Mouse (Mus musculus): ENCODE data around the gene Apip. TPM values are rescaled to one million over a fixed set of nuclear protein-coding genes. Genes with fewer than 3 reads are reported as not detected.

The Apip gene
- total and polyA plus RNA-seq, 2 experiments from 2014 or later = 19.8 to 40.6 TPM

GRCm38 (mm10) chr2:103119197-103119854 lies 45.9 kb downstream of the Apip start:
- no peaks in the 10 kb centered on the region for H3K4me1 ChIP-seq (ENCODE audit: insufficient read depth, low read length)
- no peaks in the 10 kb centered on the region for H3K36me3 ChIP-seq (ENCODE audit: insufficient read depth, low read length)
- no peaks in the 10 kb centered on the region for H3K9me3 ChIP-seq (ENCODE audit: low read length)
- H3K4me3 ChIP-seq (ENCODE audit: low read length) = no peak overlapping the region
- no peak overlapping the region for H3K4me2 ChIP-seq (ENCODE audit: low read depth, low read length)
- WGBS = 65% methylated on average over 7 of the region's 7 CpGs
- no peaks in the 10 kb centered on the region for H3K27me3 ChIP-seq (ENCODE audit: insufficient read depth, low read length)
- no peak overlapping the region for H3K27ac ChIP-seq
- no peak for ATAC-seq
- no peak overlapping the region for H3K9ac ChIP-seq (replicated peaks; ENCODE audit: low read length)
- DNase-seq (ENCODE audit: low spot score) = no peak
- no peak for TF ChIP-seq CTCF (IDR thresholded peaks at IDR 0.05; ENCODE audit: low read depth)

GRCm38 (mm10) chr2:103129676-103130075 lies 56.2 kb downstream of the Apip start:
- ATAC-seq = no peak
- Histone ChIP-seq H3K36me3 (ENCODE audit: insufficient read depth, low read length) (no peaks in the 10 kb centered on the region), H3K9me3 (ENCODE audit: low read length) (no peaks in the 10 kb centered on the region), H3K9ac (replicated peaks; ENCODE audit: low read length) (no peak overlapping the region), H3K27me3 (ENCODE audit: insufficient read depth, low read length) (no peaks in the 10 kb centered on the region), H3K4me1 (ENCODE audit: insufficient read depth, low read length) (no peaks in the 10 kb centered on the region), H3K4me3 (ENCODE audit: low read length) (no peak overlapping the region), H3K27ac (no peak overlapping the region), H3K4me2 (ENCODE audit: low read depth, low read length) (no peak overlapping the region)
- DNase-seq (ENCODE audit: low spot score) = no peak
- TF ChIP-seq CTCF (IDR thresholded peaks at IDR 0.05; ENCODE audit: low read depth) = no peak
- WGBS = 94% methylated on average over 2 of the region's 2 CpGs

GRCm38 (mm10) chr2:103131145-103131544 lies 57.7 kb downstream of the Apip start:
- Histone ChIP-seq H3K9ac (replicated peaks; ENCODE audit: low read length) (no peak overlapping the region), H3K27me3 (ENCODE audit: insufficient read depth, low read length) (no peaks in the 10 kb centered on the region), H3K9me3 (ENCODE audit: low read length) (no peaks in the 10 kb centered on the region), H3K4me1 (ENCODE audit: insufficient read depth, low read length) (no peaks in the 10 kb centered on the region), H3K27ac (no peak overlapping the region), H3K4me2 (ENCODE audit: low read depth, low read length) (no peak overlapping the region), H3K36me3 (ENCODE audit: insufficient read depth, low read length) (no peaks in the 10 kb centered on the region), H3K4me3 (ENCODE audit: low read length) (no peak overlapping the region)
- TF ChIP-seq CTCF (IDR thresholded peaks at IDR 0.05; ENCODE audit: low read depth) = peak; percentile 55
- ATAC-seq (no peak), DNase-seq (ENCODE audit: low spot score) (peak; percentile 56)
- 31% methylated on average over 4 of the region's 4 CpGs for WGBS

- H3K4me3 ChIP-seq (ENCODE audit: low read length) = no peak overlapping the region
- no peaks in the 10 kb centered on the region for H3K9me3 ChIP-seq (ENCODE audit: low read length)
- no peak overlapping the region for H3K9ac ChIP-seq (replicated peaks; ENCODE audit: low read length)
- peak; percentile 69 for DNase-seq (ENCODE audit: low spot score)
- 64% methylated on average over 8 of the region's 8 CpGs for WGBS
- H3K4me1 ChIP-seq (ENCODE audit: insufficient read depth, low read length) = no peaks in the 10 kb centered on the region
- ATAC-seq = peak; percentile 45; the same call in 1 of the 2 replicates
- no peaks in the 10 kb centered on the region for H3K36me3 ChIP-seq (ENCODE audit: insufficient read depth, low read length)
- no peak overlapping the region for H3K4me2 ChIP-seq (ENCODE audit: low read depth, low read length)
- H3K27ac ChIP-seq = no peak overlapping the region
- no peaks in the 10 kb centered on the region for H3K27me3 ChIP-seq (ENCODE audit: insufficient read depth, low read length)
- peak; percentile 14; the same call in 1 of the 2 replicates for TF ChIP-seq CTCF (IDR thresholded peaks at IDR 0.05; ENCODE audit: low read depth)
Measured at GRCm38 (mm10) chr2:103138529-103139265, 65.2 kb downstream of the Apip start.

Other genes with a start within 250 kb of the Apip start
- gene Cd44, start 172.0 kb upstream of the Apip start, total RNA-seq (2014; rRNA removed) = 7.0 and 10.4 TPM in 2 replicates
- gene Cd44, start 172.0 kb upstream of the Apip start, polyA plus RNA-seq (2015; fragmentation: Nextera tagmentation; extraction: Ambion mirVana) = 5.2 and 6.0 TPM in 2 replicates
- 47.2 and 59.6 TPM in 2 replicates for gene Pdhx, start 162 bp upstream of the Apip start, total RNA-seq (2014; rRNA removed)
- 66.5 and 67.0 TPM in 2 replicates for gene Pdhx, start 162 bp upstream of the Apip start, polyA plus RNA-seq (2015; fragmentation: Nextera tagmentation; extraction: Ambion mirVana)
- gene Ehf, start 229.6 kb downstream of the Apip start, total RNA-seq (2014; rRNA removed) = 0.04 TPM in 1 of 2 replicates, not detected in the other
- gene Ehf, start 229.6 kb downstream of the Apip start, polyA plus RNA-seq (2015; fragmentation: Nextera tagmentation; extraction: Ambion mirVana) = 0.20 and 0.24 TPM in 2 replicates